Mouse (Mus musculus) spleen, adult 2 months (tissue): ENCODE measurements around the gene Chn1. TPM values are rescaled to one million over a fixed set of nuclear protein-coding genes. Genes with fewer than 3 reads are reported as not detected.

Experiments used
- DNase-seq, 2 experiments: peaks; one replicate each; pipeline versions ENCODE4 v3.0.0 to v3.0.0-alpha.2; 2012 to 2021; ENCODE audit warnings: low spot score in 2 of 2, low read depth in 1 of 2
- H3K27ac ChIP-seq: fragments of 200-500 bp; 2 replicates; pipeline ENCODE4 v1.5.1; 2012; ENCODE audit warnings: low read length, inconsistent platforms; ENCODE audit not compliant: insufficient read depth
- H3K27me3 ChIP-seq: fragments of 200-500 bp; 2 replicates; pipeline ENCODE4 v1.6.1; 2012; ENCODE audit warnings: mild to moderate bottlenecking, moderate library complexity, low read length, inconsistent platforms; ENCODE audit not compliant: control insufficient read depth, insufficient read depth
- H3K36me3 ChIP-seq: fragments of 200-500 bp; 2 replicates; pipeline ENCODE4 v1.6.1; 2012; ENCODE audit warnings: mild to moderate bottlenecking, low read length, inconsistent platforms; ENCODE audit not compliant: control insufficient read depth, insufficient read depth
- H3K4me1 ChIP-seq: fragments of 200-500 bp; 2 replicates; pipeline ENCODE4 v1.6.1; 2011; ENCODE audit warnings: inconsistent platforms; ENCODE audit not compliant: control insufficient read depth, insufficient read depth, insufficient read length
- H3K4me3 ChIP-seq: fragments of 200-500 bp; 2 replicates; pipeline ENCODE4 v1.5.1; 2011; ENCODE audit warnings: mild to moderate bottlenecking, inconsistent platforms; ENCODE audit not compliant: insufficient read depth, insufficient read length; ENCODE audit errors: extremely low read depth
- CTCF ChIP-seq: fragments of 200-500 bp; IDR thresholded peaks from 2 replicates; pipeline ENCODE4 v1.5.1; 2011; ENCODE audit warnings: mild to moderate bottlenecking, inconsistent platforms; ENCODE audit not compliant: insufficient read depth, insufficient read length, insufficient replicate concordance; ENCODE audit errors: extremely low read depth
- POLR2A ChIP-seq: fragments of 200-500 bp; IDR thresholded peaks from 2 replicates; pipeline ENCODE4 v1.6.1; 2011; ENCODE audit warnings: low read depth, low read length, inconsistent platforms
- WGBS: fragments of 180-500 bp; shearing (Covaris S2); methylation state at CpG from one replicate; pipeline ENCODE4 v1.1.7; 2018; 5-methylcytosine and 5-hydroxymethylcytosine counted together
- polyA plus RNA-seq: library from polyadenylated mRNA; depleted of rRNA; stranded (reverse); fragments of >200 nt; gene quantifications from 2 replicates; pipeline ENCODE4 v1.2.3, GENCODE M21; 2012

Gene Chn1
- polyA plus RNA-seq, 1 experiment: 0.91 TPM

DNA sequence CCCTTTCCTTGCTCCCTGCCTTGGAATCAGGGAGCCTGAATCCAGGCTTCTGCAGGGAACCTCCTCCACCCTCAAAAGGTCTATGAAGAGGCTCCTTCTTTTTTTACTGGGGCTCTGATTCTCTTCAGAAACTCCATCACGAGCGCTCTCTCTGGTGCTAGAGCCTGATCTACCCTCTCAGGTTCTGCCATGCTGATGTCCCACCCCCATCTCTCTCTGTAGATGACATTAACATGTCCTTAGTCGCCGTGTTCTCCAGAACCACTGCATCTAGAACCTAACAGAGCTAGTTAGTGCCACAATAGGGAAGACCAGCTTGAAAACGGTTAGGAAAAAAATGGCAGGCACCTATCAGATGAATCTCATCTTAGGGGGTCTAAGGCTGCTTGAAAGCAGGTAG is 178.8 kb downstream of the Chn1 start:
- Histone ChIP-seq H3K4me3 (no peak overlapping the region), H3K36me3 (no peaks in the 10 kb centered on the region), H3K27me3 (no peaks in the 10 kb centered on the region), H3K27ac (no peak overlapping the region), H3K4me1 (no peaks in the 10 kb centered on the region)
- 78% methylated on average over 5 of the region's 5 CpGs for WGBS
- TF ChIP-seq CTCF (no peak), POLR2A (no peak)
- no peak for DNase-seq

DNA sequence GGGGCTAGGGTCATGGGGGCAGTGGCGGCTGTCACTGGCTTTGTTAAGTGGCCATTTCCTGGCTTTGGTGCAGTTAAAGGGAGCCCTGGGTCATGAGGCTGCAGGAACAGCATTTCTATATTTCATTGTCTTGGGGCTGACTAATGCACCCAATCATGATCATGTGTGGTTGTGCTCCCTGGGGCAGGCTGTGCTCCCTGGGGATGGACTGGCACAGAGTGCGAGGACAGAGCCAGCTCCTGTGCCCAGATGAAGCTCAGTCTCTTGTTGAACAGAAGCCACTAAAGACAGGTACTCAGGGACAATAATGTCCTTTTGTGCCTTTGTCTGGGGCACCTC is 182.1 kb downstream of the Chn1 start:
- TF ChIP-seq POLR2A (no peak), CTCF (no peak)
- Histone ChIP-seq H3K27me3 (no peaks in the 10 kb centered on the region), H3K4me3 (no peak overlapping the region), H3K27ac (no peak overlapping the region), H3K36me3 (no peaks in the 10 kb centered on the region), H3K4me1 (no peaks in the 10 kb centered on the region)
- WGBS: 47% methylated on average over 2 of the region's 2 CpGs
- no peak for DNase-seq

- H3K4me3 ChIP-seq: no peak overlapping the region
- DNase-seq: no peak
- H3K4me1 ChIP-seq: no peaks in the 10 kb centered on the region
- H3K27me3 ChIP-seq: no peaks in the 10 kb centered on the region
- TF ChIP-seq CTCF (no peak), POLR2A (no peak)
- no peak overlapping the region for H3K27ac ChIP-seq
- no peaks in the 10 kb centered on the region for H3K36me3 ChIP-seq
- 48% methylated on average over 14 of the region's 14 CpGs for WGBS
These were observed 182.7 kb downstream of the Chn1 start for GRCm38 (mm10) chr2:73592231-73593100.

DNA sequence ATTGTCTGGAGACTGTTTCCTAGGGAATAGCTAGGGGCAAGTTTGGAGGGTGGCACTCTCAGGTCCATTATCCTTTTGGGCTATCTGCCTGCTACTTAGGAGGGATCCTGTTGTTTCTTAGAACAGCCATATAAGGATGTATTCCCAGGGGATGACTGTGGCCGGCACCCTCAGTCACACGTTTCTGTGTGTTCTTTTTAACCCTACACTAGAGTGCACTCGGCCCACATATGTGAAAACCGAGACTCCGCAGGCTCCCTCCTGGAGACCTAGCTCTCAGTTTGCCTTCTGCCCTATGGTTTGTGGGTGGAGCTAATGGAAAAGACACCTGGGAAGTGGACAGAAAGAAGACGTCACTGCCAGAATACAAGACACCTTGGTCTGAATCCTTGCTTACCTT is 183.9 kb downstream of the Chn1 start:
- no peak for DNase-seq
- 58% methylated on average over 6 of the region's 6 CpGs for WGBS
- H3K27ac ChIP-seq: no peak overlapping the region
- H3K36me3 ChIP-seq: no peaks in the 10 kb centered on the region
- H3K4me1 ChIP-seq: no peaks in the 10 kb centered on the region
- H3K4me3 ChIP-seq: no peak overlapping the region
- H3K27me3 ChIP-seq: no peaks in the 10 kb centered on the region
- TF ChIP-seq POLR2A (no peak), CTCF (no peak)

DNA sequence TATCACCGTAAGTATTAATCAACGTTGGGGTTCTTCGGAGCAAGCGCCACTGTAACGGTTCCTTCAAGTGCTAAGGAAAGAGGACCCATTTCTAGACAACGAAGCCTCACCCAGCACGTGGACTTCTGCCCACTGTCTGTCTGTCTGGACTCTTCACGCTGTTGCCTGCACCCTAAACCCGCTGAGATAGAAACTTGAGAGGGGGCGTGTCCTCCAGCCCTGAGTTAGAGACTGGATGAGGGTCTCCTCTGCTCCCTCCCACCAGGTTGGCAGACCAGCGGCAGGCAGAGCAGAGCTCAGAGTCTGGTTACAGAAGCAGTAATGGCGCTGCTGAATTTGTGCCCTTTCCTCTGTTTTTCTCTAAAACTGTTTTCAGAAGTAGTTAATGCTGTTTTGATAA is 185.0 kb downstream of the Chn1 start:
- no peaks in the 10 kb centered on the region for H3K4me1 ChIP-seq
- TF ChIP-seq CTCF: no peak
- TF ChIP-seq POLR2A: no peak
- H3K4me3 ChIP-seq: no peak overlapping the region
- no peaks in the 10 kb centered on the region for H3K36me3 ChIP-seq
- no peak for DNase-seq
- 36% methylated on average over 12 of the region's 12 CpGs for WGBS
- H3K27me3 ChIP-seq: no peaks in the 10 kb centered on the region
- no peak overlapping the region for H3K27ac ChIP-seq

DNA sequence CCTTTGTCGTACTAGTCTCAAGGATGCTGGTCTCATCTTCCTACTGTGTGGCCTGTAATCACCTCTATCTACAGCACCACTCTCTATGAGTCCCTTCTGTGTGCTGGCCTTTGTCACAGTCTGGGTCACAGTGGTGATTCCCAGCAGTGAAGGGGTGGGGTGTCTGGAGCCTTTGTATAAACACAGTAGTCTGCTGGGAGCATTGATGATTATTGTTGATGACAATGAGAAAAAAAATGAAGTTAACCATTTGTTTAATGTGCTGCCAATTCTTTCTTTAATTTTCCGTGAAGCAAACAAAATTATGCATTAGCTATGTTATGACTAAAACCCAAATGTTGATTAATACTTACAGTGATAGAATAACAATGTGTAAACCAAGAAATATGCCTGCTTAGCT is 186.2 kb downstream of the Chn1 start:
- Histone ChIP-seq H3K36me3 (no peaks in the 10 kb centered on the region), H3K4me1 (no peaks in the 10 kb centered on the region), H3K4me3 (no peak overlapping the region), H3K27me3 (0 out of 2 replicates have a peak, but pooled peaks cover 4% of the 10 kb centered on the region), H3K27ac (no peak overlapping the region)
- no peak for TF ChIP-seq POLR2A
- TF ChIP-seq CTCF: no peak
- DNase-seq: no peak
- WGBS: 85% methylated on average over 2 of the region's 2 CpGs

DNA sequence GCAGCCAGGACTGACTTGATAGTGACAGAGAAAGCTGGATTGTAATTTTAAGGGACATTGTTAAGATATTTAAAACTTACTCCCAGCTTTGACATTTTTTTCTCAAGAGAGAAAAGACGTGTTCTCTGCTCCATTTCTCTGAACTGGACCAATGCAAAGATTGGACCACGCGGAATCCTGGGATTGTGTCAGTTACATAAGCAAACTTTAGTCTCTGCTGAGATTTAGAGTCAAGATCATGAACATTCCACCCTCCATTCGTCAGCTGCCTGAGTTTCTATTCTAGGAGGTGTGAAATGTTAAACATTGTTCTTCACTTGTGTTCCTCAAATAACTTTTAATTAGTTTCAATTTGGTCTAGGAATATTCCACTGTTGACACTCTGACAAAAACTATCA is 188.0 kb downstream of the Chn1 start:
- no peak for DNase-seq
- no peak for TF ChIP-seq POLR2A
- TF ChIP-seq CTCF: no peak
- H3K36me3 ChIP-seq: no peaks in the 10 kb centered on the region
- H3K27ac ChIP-seq: no peak overlapping the region
- WGBS: 70% methylated on average over 4 of the region's 4 CpGs
- no peaks in the 10 kb centered on the region for H3K4me1 ChIP-seq
- H3K27me3 ChIP-seq: 0 out of 2 replicates have a peak, but pooled peaks cover 4% of the 10 kb centered on the region
- no peak overlapping the region for H3K4me3 ChIP-seq
